Mouse (Mus musculus): ENCODE data around the gene Cgas.
"Not testable (repeated sequence)": the region's sequence is repeated elsewhere in the genome, so short reads cannot be mapped to it uniquely, and the experiment has no call there.

Gene Cgas

GRCm38 (mm10) chr9:78442579-78443392 lies at the start of gene Cgas:
TSS of gene Cgas (minus strand) at chr9:78443237.
- DNase-seq, result peak; percentile 9 to 15

- DNase-seq, result no peak
These were observed 49.2 kb upstream of the Cgas start for GRCm38 (mm10) chr9:78492254-78492653.

GRCm38 (mm10) chr9:78491169-78491568 lies 48.1 kb upstream of the Cgas start:
- no peak for DNase-seq

- peak; percentile 59 to 68 for DNase-seq
These were observed 45.9 kb upstream of the Cgas start, which contains the start of gene Eef1a1 for GRCm38 (mm10) chr9:78488890-78489420. TSS of gene Eef1a1 (minus strand) at chr9:78489151.

- DNase-seq, result not testable (repeated sequence)
These were observed 45.0 kb upstream of the Cgas start for GRCm38 (mm10) chr9:78488021-78488420.

GRCm38 (mm10) chr9:78484660-78485059 lies 41.6 kb upstream of the Cgas start:
- no peak for DNase-seq

GRCm38 (mm10) chr9:78482386-78482785 lies 39.3 kb upstream of the Cgas start:
- DNase-seq, result peak; percentile 24 to 50

GRCm38 (mm10) chr9:78481423-78482331 lies 38.6 kb upstream of the Cgas start:
- peak; percentile 97 to 98 for DNase-seq

- DNase-seq, result peak; percentile 83 to 85
These were observed 37.8 kb upstream of the Cgas start for GRCm38 (mm10) chr9:78480706-78481358.

- DNase-seq, result not testable (repeated sequence)
These were observed 37.2 kb upstream of the Cgas start for GRCm38 (mm10) chr9:78480227-78480626.

- DNase-seq, result not testable (repeated sequence)
These were observed 36.3 kb upstream of the Cgas start for GRCm38 (mm10) chr9:78479308-78479707.

GRCm38 (mm10) chr9:78478009-78478605 lies 35.1 kb upstream of the Cgas start:
- DNase-seq, result not testable (repeated sequence)

- peak; percentile 23 to 48 for DNase-seq
These were observed 34.0 kb upstream of the Cgas start for GRCm38 (mm10) chr9:78477021-78477551.

GRCm38 (mm10) chr9:78476531-78477020 lies 33.5 kb upstream of the Cgas start:
- DNase-seq, result no peak

- no peak for DNase-seq
These were observed 32.8 kb upstream of the Cgas start for GRCm38 (mm10) chr9:78475873-78476272.

- DNase-seq, result no peak
These were observed 32.3 kb upstream of the Cgas start for GRCm38 (mm10) chr9:78475383-78475780.

GRCm38 (mm10) chr9:78474771-78475382 lies 31.8 kb upstream of the Cgas start:
- no peak for DNase-seq

GRCm38 (mm10) chr9:78474270-78474669 lies 31.2 kb upstream of the Cgas start:
- DNase-seq, result no peak

- peak; percentile 49 to 54 for DNase-seq
These were observed 30.6 kb upstream of the Cgas start for GRCm38 (mm10) chr9:78473588-78473987.

- no peak for DNase-seq
These were observed 22.7 kb upstream of the Cgas start for GRCm38 (mm10) chr9:78465725-78466124.

- DNase-seq, result no peak
These were observed 20.3 kb upstream of the Cgas start for GRCm38 (mm10) chr9:78463337-78463736.
